Mouse (Mus musculus): ENCODE measurements around the gene Ctps2. TPM values are rescaled to one million over a fixed set of nuclear protein-coding genes. Genes with fewer than 3 reads are reported as not detected.
A peak's percentile ranks its signal among the peaks of the same experiment; 100 is the strongest.
"Not testable (repeated sequence)": the region's sequence is repeated elsewhere in the genome, so short reads cannot be mapped to it uniquely, and the experiment has no call there.

The Ctps2 gene
- 19.8 and 30.5 TPM in 2 replicates for polyA plus RNA-seq (2011; ENCODE audit: insufficient read depth, insufficient read length, low replicate concordance, missing spikeins)

- Histone ChIP-seq H3K27ac (ENCODE audit: control insufficient read depth, insufficient read depth, low read depth, low read length, poor library complexity) (peak within 1 kb of the TSS; percentile 94), H3K4me3 (replicated peaks; ENCODE audit: control insufficient read depth, low read depth, low read length) (peak within 1 kb of the TSS; percentile 64), H3K4me1 (ENCODE audit: control insufficient read depth, insufficient read depth, low read length) (no peaks in the 10 kb centered on the region)
- 22% methylated on average over 4 of the region's 4 CpGs for WGBS
- TF ChIP-seq CTCF (IDR thresholded peaks at IDR 0.05; ENCODE audit: control insufficient read depth, insufficient read depth, low read length) (no peak), POLR2A (IDR thresholded peaks at IDR 0.05; ENCODE audit: borderline replicate concordance, control insufficient read depth, low read depth, low read length) (no peak)
Measured at GRCm38 (mm10) chrX:162900938-162901337, at the start of gene Ctps2. Gene Ctps2, plus strand, starts transcription at chrX:162901238.

- Histone ChIP-seq H3K4me1 (ENCODE audit: control insufficient read depth, insufficient read depth, low read length) (no peaks in the 10 kb centered on the region), H3K27ac (ENCODE audit: control insufficient read depth, insufficient read depth, low read depth, low read length, poor library complexity) (no peak overlapping the region), H3K4me3 (replicated peaks; ENCODE audit: control insufficient read depth, low read depth, low read length) (no peak overlapping the region)
- TF ChIP-seq CTCF (IDR thresholded peaks at IDR 0.05; ENCODE audit: control insufficient read depth, insufficient read depth, low read length) (no peak), POLR2A (IDR thresholded peaks at IDR 0.05; ENCODE audit: borderline replicate concordance, control insufficient read depth, low read depth, low read length) (no peak)
- WGBS: 62% methylated on average over 3 of the region's 3 CpGs
Measured at GRCm38 (mm10) chrX:162868294-162868965, 32.6 kb upstream of the Ctps2 start.

- TF ChIP-seq POLR2A (IDR thresholded peaks at IDR 0.05; ENCODE audit: borderline replicate concordance, control insufficient read depth, low read depth, low read length) (no peak), CTCF (IDR thresholded peaks at IDR 0.05; ENCODE audit: control insufficient read depth, insufficient read depth, low read length) (peak; percentile 72)
- 41% methylated on average over 4 of the region's 4 CpGs for WGBS
- H3K27ac ChIP-seq (ENCODE audit: control insufficient read depth, insufficient read depth, low read depth, low read length, poor library complexity): no peak overlapping the region
- H3K4me3 ChIP-seq (replicated peaks; ENCODE audit: control insufficient read depth, low read depth, low read length): no peak overlapping the region
- no peaks in the 10 kb centered on the region for H3K4me1 ChIP-seq (ENCODE audit: control insufficient read depth, insufficient read depth, low read length)
Measured at GRCm38 (mm10) chrX:162871734-162872517, 29.1 kb upstream of the Ctps2 start.

- no peak overlapping the region for H3K27ac ChIP-seq (ENCODE audit: control insufficient read depth, insufficient read depth, low read depth, low read length, poor library complexity)
Measured at GRCm38 (mm10) chrX:162873761-162874160, 27.3 kb upstream of the Ctps2 start.

GRCm38 (mm10) chrX:162878236-162878635, 22.8 kb upstream of the Ctps2 start:
- H3K4me3 ChIP-seq (replicated peaks; ENCODE audit: control insufficient read depth, low read depth, low read length): no peak overlapping the region
- TF ChIP-seq POLR2A (IDR thresholded peaks at IDR 0.05; ENCODE audit: borderline replicate concordance, control insufficient read depth, low read depth, low read length) (no peak), CTCF (IDR thresholded peaks at IDR 0.05; ENCODE audit: control insufficient read depth, insufficient read depth, low read length) (no peak)
- H3K4me1 ChIP-seq (ENCODE audit: control insufficient read depth, insufficient read depth, low read length): no peaks in the 10 kb centered on the region
- WGBS: 79% methylated on average over 3 of the region's 3 CpGs
- H3K27ac ChIP-seq (ENCODE audit: control insufficient read depth, insufficient read depth, low read depth, low read length, poor library complexity): no peak overlapping the region

More at GRCm38 (mm10) chrX:162873761-162874160, 27.3 kb upstream of the Ctps2 start:
- Histone ChIP-seq H3K4me1 (ENCODE audit: control insufficient read depth, insufficient read depth, low read length) (no peaks in the 10 kb centered on the region), H3K4me3 (replicated peaks; ENCODE audit: control insufficient read depth, low read depth, low read length) (no peak overlapping the region)
- WGBS: 90% methylated on average over 2 of the region's 2 CpGs
- TF ChIP-seq CTCF (IDR thresholded peaks at IDR 0.05; ENCODE audit: control insufficient read depth, insufficient read depth, low read length): no peak
- TF ChIP-seq POLR2A (IDR thresholded peaks at IDR 0.05; ENCODE audit: borderline replicate concordance, control insufficient read depth, low read depth, low read length): no peak

- H3K27ac ChIP-seq (ENCODE audit: control insufficient read depth, insufficient read depth, low read depth, low read length, poor library complexity): peak within 1 kb of the TSS; percentile 56
- peak within 1 kb of the TSS; percentile 95 for H3K4me3 ChIP-seq (replicated peaks; ENCODE audit: control insufficient read depth, low read depth, low read length)
- no peak for TF ChIP-seq CTCF (IDR thresholded peaks at IDR 0.05; ENCODE audit: control insufficient read depth, insufficient read depth, low read length)
- peak; percentile 50; the same call in 1 of the 2 replicates for TF ChIP-seq POLR2A (IDR thresholded peaks at IDR 0.05; ENCODE audit: borderline replicate concordance, control insufficient read depth, low read depth, low read length)
- WGBS: 6% methylated on average over 41 of the region's 47 CpGs
- H3K4me1 ChIP-seq (ENCODE audit: control insufficient read depth, insufficient read depth, low read length): no peaks in the 10 kb centered on the region; the same call in 1 of the 2 replicates
Measured at GRCm38 (mm10) chrX:162887931-162888511, 13.0 kb upstream of the Ctps2 start, which contains the start of gene Syap1. Gene Syap1, minus strand, starts transcription at chrX:162888447.

- not testable (repeated sequence) for H3K4me1 ChIP-seq (ENCODE audit: control insufficient read depth, insufficient read depth, low read length); H3K27ac ChIP-seq (ENCODE audit: control insufficient read depth, insufficient read depth, low read depth, low read length, poor library complexity); H3K4me3 ChIP-seq (replicated peaks; ENCODE audit: control insufficient read depth, low read depth, low read length)
- WGBS: 63% methylated on average over 10 of the region's 25 CpGs
Measured at GRCm38 (mm10) chrX:162888575-162889223, 12.3 kb upstream of the Ctps2 start.
